Mouse (Mus musculus) kidney, postnatal 0 days (tissue): ENCODE measurements around the gene Cxadr. TPM values are rescaled to one million over a fixed set of nuclear protein-coding genes. Genes with fewer than 3 reads are reported as not detected.
A peak's percentile ranks its signal among the peaks of the same experiment; 100 is the strongest.

Experiments
- ATAC-seq: fragments of 200-750 bp; cut with Nextera tagmentation; replicated peaks from 2 replicates; pipeline ENCODE4 v1.8.0; 2017; ENCODE audit warnings: low read depth, moderate number of reproducible peaks, moderate TSS enrichment, moderate library complexity; ENCODE audit not compliant: low FRiP score
- DNase-seq: peaks from one replicate; pipeline ENCODE4 v3.0.0-alpha.2; 2016; ENCODE audit warnings: low spot score
- H3K27ac ChIP-seq: fragments of 300-500 bp; sonication (generic); 2 replicates; pipeline ENCODE4 v1.5.1; 2014; ENCODE audit warnings: mild to moderate bottlenecking
- H3K27me3 ChIP-seq: fragments of 300-500 bp; sonication (generic); 2 replicates; pipeline ENCODE4 v1.6.1; 2014; ENCODE audit warnings: low read length, mixed read lengths; ENCODE audit not compliant: insufficient read depth
- H3K36me3 ChIP-seq: fragments of 300-500 bp; sonication (generic); 2 replicates; pipeline ENCODE4 v1.6.1; 2014; ENCODE audit warnings: low read length, mixed read lengths; ENCODE audit not compliant: insufficient read depth
- H3K4me1 ChIP-seq: fragments of 300-500 bp; sonication (generic); replicated peaks from 2 replicates; pipeline ENCODE4 v1.6.1; 2014; ENCODE audit warnings: antibody characterized with exemption, low read length, mixed read lengths; ENCODE audit not compliant: insufficient read depth
- H3K4me2 ChIP-seq: fragments of 300-500 bp; sonication (generic); 2 replicates; pipeline ENCODE4 v1.6.1; 2014; ENCODE audit warnings: mild to moderate bottlenecking, low read length, moderate library complexity, mixed read lengths
- H3K4me3 ChIP-seq: fragments of 300-500 bp; sonication (generic); replicated peaks from 2 replicates; pipeline ENCODE4 v1.5.1; 2014; ENCODE audit warnings: low read depth, low read length
- H3K9ac ChIP-seq: fragments of 300-500 bp; sonication (generic); 2 replicates; pipeline ENCODE4 v1.6.1; 2014; ENCODE audit warnings: low read depth, low read length
- H3K9me3 ChIP-seq: fragments of 300-500 bp; sonication (generic); replicated peaks from 2 replicates; pipeline ENCODE4 v1.6.1; 2016; ENCODE audit warnings: low read length, inconsistent platforms, mixed read lengths
- CTCF ChIP-seq: IDR thresholded peaks from 2 replicates; pipeline ENCODE4 v1.5.1; 2016; ENCODE audit warnings: antibody characterized with exemption, low read depth, mild to moderate bottlenecking, moderate library complexity
- WGBS: fragments of 180-500 bp; shearing (Covaris S2); extraction: QIAGEN DNeasy Blood & Tissue Kit; methylation state at CpG from one replicate; pipeline ENCODE4 v1.1.7; 2014; 5-methylcytosine and 5-hydroxymethylcytosine counted together
- polyA plus RNA-seq: library from polyadenylated mRNA; unstranded; fragments of >200 nt; fragmentation: Nextera tagmentation; extraction: Ambion mirVana; gene quantifications from 2 replicates; pipeline ENCODE4 v1.2.1, GENCODE M21; 2015

Cxadr gene
- polyA plus RNA-seq, result 33.2 and 34.9 TPM in 2 replicates

DNA sequence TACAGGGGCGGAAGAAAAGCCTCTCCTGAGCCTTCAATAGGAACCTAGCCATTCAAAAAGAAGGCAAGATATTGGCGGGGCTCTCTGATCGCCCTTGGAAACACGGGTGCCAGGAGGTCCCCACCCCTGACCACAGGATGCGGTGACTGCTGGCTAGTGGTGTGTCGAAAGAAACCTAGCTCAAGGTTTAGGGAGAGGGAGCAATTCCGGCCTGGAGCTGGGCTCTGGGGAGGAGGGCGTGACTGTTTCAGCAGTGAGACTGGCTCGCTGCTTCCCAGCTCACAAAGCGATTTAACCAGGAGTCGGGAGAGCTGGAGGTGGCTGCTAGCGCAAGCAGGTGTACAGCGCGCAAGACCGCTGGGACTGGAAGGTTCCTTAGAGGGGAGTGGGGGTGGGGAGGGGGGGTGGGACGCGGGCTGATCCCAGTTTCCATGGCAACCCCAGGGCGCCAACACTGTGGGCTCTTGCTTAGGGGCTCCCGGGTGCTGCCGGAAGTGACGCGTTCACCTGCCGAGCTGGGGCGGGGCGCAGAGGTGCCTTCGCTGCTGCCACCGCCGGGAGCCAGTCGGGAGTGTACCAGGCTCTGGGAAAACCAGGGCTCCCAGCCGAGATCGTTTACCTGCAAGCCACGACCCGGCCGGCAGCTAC, at the start of gene Cxadr:
Gene Cxadr (plus strand): TSS at position 307 of the 648 bp plus-strand sequence.
- Histone ChIP-seq H3K4me1 (no peaks in the 10 kb centered on the region), H3K9me3 (no peaks in the 10 kb centered on the region)
- no peak for TF ChIP-seq CTCF

DNA sequence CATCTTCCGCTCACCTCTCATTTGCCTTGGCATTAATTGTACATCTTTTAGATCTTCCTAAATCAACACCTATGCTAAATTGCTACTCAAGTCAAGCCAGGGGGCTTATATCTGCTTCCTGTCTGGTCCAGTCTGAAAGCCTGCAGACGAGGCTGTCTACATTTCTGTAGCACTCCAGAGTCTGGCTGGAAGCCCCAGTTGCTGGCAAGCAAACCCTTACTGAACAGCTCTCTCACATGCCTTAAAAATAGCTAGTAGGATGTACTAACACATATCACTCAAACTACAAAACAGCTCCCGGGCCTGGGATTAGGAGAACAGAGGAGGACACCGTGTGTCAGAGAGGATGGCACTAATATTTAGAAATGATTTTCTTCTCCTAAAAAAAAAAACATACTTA, 42.3 kb upstream of the Cxadr start:
- TF ChIP-seq CTCF, result no peak
- H3K36me3 ChIP-seq, result no peaks in the 10 kb centered on the region
- H3K9me3 ChIP-seq, result no peaks in the 10 kb centered on the region
- H3K27ac ChIP-seq, result no peak overlapping the region
- H3K27me3 ChIP-seq, result no peaks in the 10 kb centered on the region
- ATAC-seq (no peak), DNase-seq (no peak)
- WGBS, result 79% methylated on average over 4 of the region's 4 CpGs
- no peaks in the 10 kb centered on the region for H3K4me1 ChIP-seq
- no peak overlapping the region for H3K4me2 ChIP-seq
- H3K9ac ChIP-seq, result no peak overlapping the region
- no peak overlapping the region for H3K4me3 ChIP-seq

More for the DNA sequence above, at the start of gene Cxadr:
- 2% methylated on average over 28 of the region's 34 CpGs for WGBS
- Histone ChIP-seq H3K36me3 (no peaks in the 10 kb centered on the region), H3K4me2 (peak within 1 kb of the TSS; percentile 95), H3K9ac (peak within 1 kb of the TSS; percentile 74), H3K4me3 (peak within 1 kb of the TSS; percentile 85), H3K27me3 (no peaks in the 10 kb centered on the region), H3K27ac (peak within 1 kb of the TSS; percentile 86)
- peak; percentile 95 for ATAC-seq
- DNase-seq, result peak; percentile 73

DNA sequence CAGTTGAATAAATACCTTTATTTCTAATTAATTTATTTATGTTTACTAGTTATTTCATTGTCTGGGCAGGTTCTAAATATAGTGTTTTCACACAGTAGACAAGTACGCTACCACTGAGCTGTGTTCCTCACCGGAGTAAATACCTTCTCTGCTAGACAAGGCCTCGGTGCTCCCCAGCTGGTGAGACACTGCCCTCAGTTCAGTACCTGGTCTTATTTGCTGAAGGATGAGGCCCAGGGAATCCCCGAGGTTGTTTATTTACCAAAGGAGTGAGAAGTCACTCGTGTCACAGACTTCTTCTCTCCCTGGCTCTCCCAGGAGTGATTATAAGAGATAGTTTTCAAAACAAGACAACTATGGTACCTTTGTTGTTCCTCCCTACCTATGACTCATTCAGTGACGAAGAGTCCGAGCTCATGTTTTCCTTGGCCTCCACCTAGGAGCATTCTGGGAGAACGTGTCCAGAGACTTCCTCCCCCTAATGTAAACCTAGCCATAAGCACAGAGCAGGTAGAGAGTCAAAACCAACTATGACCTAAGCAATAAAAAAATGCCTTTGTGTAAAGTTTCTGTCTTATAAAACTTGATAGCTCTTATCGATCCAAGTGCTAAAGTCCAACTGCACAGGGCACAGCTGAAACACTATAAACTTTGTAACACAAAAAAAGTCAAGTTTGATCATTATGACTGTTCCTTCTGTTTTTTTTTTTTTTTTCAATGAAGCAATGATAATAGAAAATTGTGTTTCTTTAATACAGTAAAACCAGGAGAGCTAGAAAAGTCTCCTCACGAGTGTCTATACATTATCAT, 41.0 kb upstream of the Cxadr start:
- WGBS, result 59% methylated on average over 10 of the region's 10 CpGs
- Histone ChIP-seq H3K4me1 (no peaks in the 10 kb centered on the region; the same call in 1 of the 2 replicates), H3K27me3 (no peaks in the 10 kb centered on the region), H3K27ac (no peak overlapping the region), H3K9ac (no peak overlapping the region), H3K4me2 (no peak overlapping the region), H3K36me3 (no peaks in the 10 kb centered on the region), H3K4me3 (no peak overlapping the region), H3K9me3 (no peaks in the 10 kb centered on the region)
- no peak for DNase-seq
- ATAC-seq, result no peak
- no peak for TF ChIP-seq CTCF

DNA sequence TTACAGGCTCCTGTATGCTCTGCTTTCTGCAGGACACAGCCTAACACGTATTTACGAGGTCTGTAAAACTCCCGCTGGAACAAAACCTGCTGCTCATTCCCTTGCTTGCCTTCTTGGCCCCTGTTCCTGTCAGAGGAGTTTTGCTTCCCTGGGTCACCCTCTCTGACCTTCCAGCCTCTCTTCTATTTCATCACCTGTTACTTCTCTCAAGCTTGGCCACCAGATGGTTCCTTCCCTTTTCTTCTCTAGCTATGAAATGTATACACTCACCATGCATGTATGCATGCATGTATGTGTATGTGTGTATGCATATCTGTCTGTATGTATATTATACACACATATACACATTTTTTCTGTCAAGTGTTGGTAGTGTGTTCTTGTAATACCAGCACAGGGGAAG, 39.8 kb upstream of the Cxadr start:
- H3K4me1 ChIP-seq, result no peaks in the 10 kb centered on the region; the same call in 1 of the 2 replicates
- H3K9me3 ChIP-seq, result no peaks in the 10 kb centered on the region
- H3K4me3 ChIP-seq, result no peak overlapping the region
- TF ChIP-seq CTCF, result no peak
- H3K9ac ChIP-seq, result no peak overlapping the region
- H3K27me3 ChIP-seq, result no peaks in the 10 kb centered on the region
- WGBS, result 10% methylated on average over 3 of the region's 3 CpGs
- DNase-seq (no peak), ATAC-seq (no peak)
- H3K27ac ChIP-seq, result no peak overlapping the region
- H3K4me2 ChIP-seq, result no peak overlapping the region
- no peaks in the 10 kb centered on the region for H3K36me3 ChIP-seq

DNA sequence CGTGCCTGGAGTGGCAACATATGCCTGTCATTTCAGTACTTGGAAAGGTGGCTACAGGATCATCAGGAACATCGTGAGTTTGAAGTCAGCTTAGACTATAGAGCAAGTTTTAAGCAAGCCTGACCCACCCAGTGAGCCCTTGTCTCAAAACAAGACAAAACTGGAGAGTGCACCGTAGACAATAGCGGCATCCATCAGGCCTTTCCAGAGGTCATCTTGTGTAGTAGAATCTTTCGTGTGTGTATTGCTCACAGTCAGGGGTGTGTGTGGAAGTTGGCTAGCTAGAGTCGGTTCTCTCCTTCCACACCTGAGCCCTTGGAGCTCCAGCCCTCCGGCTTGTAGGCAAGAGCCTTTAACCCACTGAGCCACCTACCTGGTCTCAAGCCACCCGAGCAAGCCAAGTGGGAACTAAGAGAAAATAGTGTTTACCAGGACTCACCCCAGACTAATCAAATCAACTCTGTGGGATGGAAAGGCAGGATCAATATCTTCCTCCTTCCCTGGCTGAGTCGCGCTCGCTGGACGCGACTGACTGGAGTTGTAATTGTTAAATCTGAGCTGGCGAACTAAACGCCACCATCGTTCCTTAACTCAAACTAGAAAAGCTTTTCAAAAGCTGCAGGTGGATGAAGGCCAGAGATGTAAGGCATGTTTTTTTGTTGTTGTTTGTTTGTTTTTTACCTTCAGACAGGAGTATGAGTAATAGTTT, 36.7 kb upstream of the Cxadr start:
- 21% methylated on average over 16 of the region's 16 CpGs for WGBS
- peak overlapping the region; percentile 73 for H3K27ac ChIP-seq
- no peaks in the 10 kb centered on the region; the same call in 1 of the 2 replicates for H3K4me1 ChIP-seq
- no peaks in the 10 kb centered on the region for H3K36me3 ChIP-seq
- ATAC-seq (peak; percentile 57; the same call in 1 of the 2 replicates), DNase-seq (no peak)
- no peak for TF ChIP-seq CTCF
- no peaks in the 10 kb centered on the region for H3K27me3 ChIP-seq
- H3K9me3 ChIP-seq, result no peaks in the 10 kb centered on the region
- peak overlapping the region; percentile 39 for H3K4me3 ChIP-seq
- peak overlapping the region; percentile 68 for H3K4me2 ChIP-seq
- H3K9ac ChIP-seq, result peak overlapping the region; percentile 51; the same call in 1 of the 2 replicates

DNA sequence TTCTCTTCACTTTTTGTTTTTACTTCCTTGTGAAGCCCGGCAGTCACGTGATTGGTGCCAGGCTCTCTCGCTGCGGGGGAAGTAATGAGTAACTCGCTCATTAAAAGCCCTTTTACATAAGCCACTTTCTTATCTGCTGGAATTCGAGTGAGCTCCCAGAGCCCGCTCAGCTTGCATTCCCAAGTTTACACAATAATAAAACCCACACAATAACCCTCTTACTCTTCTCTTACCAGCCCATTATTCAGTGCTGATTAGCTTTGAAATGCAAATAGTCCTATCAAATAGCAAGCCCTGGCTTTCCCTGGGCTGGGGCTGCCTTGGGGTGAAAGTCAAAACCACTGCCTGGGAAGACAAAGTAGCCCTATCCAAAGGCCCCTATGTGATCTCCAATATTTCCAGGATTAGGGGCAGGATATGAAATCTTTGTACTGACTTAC, 36.1 kb upstream of the Cxadr start:
- TF ChIP-seq CTCF, result no peak
- no peaks in the 10 kb centered on the region for H3K36me3 ChIP-seq
- no peaks in the 10 kb centered on the region for H3K27me3 ChIP-seq
- ATAC-seq, result peak; percentile 74
- WGBS, result under 1% methylated on average over 7 of the region's 7 CpGs
- H3K4me3 ChIP-seq, result peak overlapping the region; percentile 39
- peak overlapping the region; percentile 73 for H3K27ac ChIP-seq
- peak; percentile 78 for DNase-seq
- peak overlapping the region; percentile 68 for H3K4me2 ChIP-seq
- H3K9me3 ChIP-seq, result no peaks in the 10 kb centered on the region
- H3K4me1 ChIP-seq, result no peaks in the 10 kb centered on the region; the same call in 1 of the 2 replicates
- H3K9ac ChIP-seq, result peak overlapping the region; percentile 51; the same call in 1 of the 2 replicates
